Mouse (Mus musculus) liver, embryonic 14.5 days (tissue): ENCODE data around the gene Dapk3. TPM values are rescaled to one million over a fixed set of nuclear protein-coding genes. Genes with fewer than 3 reads are reported as not detected.

Experiments
- ATAC-seq: fragments of 200-750 bp; cut with Nextera tagmentation; 2 replicates; pipeline ENCODE4 v1.8.0; 2017; ENCODE audit warnings: moderate number of reproducible peaks, mild to moderate bottlenecking, moderate library complexity; ENCODE audit not compliant: insufficient read depth
- DNase-seq, 3 experiments: peaks; one replicate each; pipeline ENCODE4 v3.0.0-alpha.2; 2012 to 2013; ENCODE audit warnings: low read depth in 3 of 3, low spot score in 3 of 3
- H3K27ac ChIP-seq: fragments of 300-500 bp; sonication (generic); 2 replicates; pipeline ENCODE4 v1.5.1; 2014; ENCODE audit warnings: moderate library complexity, mild to moderate bottlenecking, control low read depth, inconsistent platforms
- H3K27me3 ChIP-seq: fragments of 300-500 bp; sonication (generic); 2 replicates; pipeline ENCODE4 v1.6.1; 2014; ENCODE audit warnings: mild to moderate bottlenecking, low read length, moderate library complexity; ENCODE audit not compliant: control insufficient read depth, insufficient read depth
- H3K36me3 ChIP-seq: fragments of 300-500 bp; sonication (generic); replicated peaks from 2 replicates; pipeline ENCODE4 v1.6.1; 2014; ENCODE audit warnings: low read depth; ENCODE audit not compliant: control insufficient read depth, insufficient read depth
- H3K4me1 ChIP-seq, 2 experiments: fragments of 200-500 bp in 1 of 2; fragments of 300-500 bp in 1 of 2; sonication (generic) in 1 of 2; replicated peaks; 2 replicates each; pipeline ENCODE4 v1.6.1; 2012 to 2014; ENCODE audit warnings: antibody characterized with exemption in 1 of 2, inconsistent platforms in 1 of 2, low read length in 1 of 2; ENCODE audit not compliant: control insufficient read depth in 2 of 2, insufficient read depth in 2 of 2
- H3K4me2 ChIP-seq: fragments of 300-500 bp; sonication (generic); 2 replicates; pipeline ENCODE4 v1.6.1; 2014; ENCODE audit warnings: low read depth, mild to moderate bottlenecking, control low read depth, moderate library complexity
- H3K4me3 ChIP-seq, 2 experiments: fragments of 200-500 bp in 1 of 2; fragments of 300-500 bp in 1 of 2; sonication (generic) in 1 of 2; 2 replicates each; pipeline ENCODE4 v1.5.1; 2012 to 2014; ENCODE audit warnings: low read depth in 2 of 2, low read length in 2 of 2, mild to moderate bottlenecking in 2 of 2, control low read depth in 1 of 2, inconsistent platforms in 1 of 2, moderate library complexity in 1 of 2; ENCODE audit not compliant: insufficient read depth in 1 of 2
- H3K9ac ChIP-seq: fragments of 300-500 bp; sonication (generic); replicated peaks from 2 replicates; pipeline ENCODE4 v1.6.1; 2014; ENCODE audit warnings: mild to moderate bottlenecking, control low read depth, moderate library complexity
- H3K9me3 ChIP-seq: fragments of 300-500 bp; sonication (generic); 2 replicates; pipeline ENCODE4 v1.6.1; 2016; ENCODE audit warnings: low read length, mixed read lengths; ENCODE audit not compliant: control insufficient read depth
- CTCF ChIP-seq: IDR thresholded peaks from 2 replicates; pipeline ENCODE4 v1.5.1; 2016; ENCODE audit warnings: antibody characterized with exemption, low read depth, control low read depth
- EP300 ChIP-seq: IDR thresholded peaks from 2 replicates; pipeline ENCODE4 v1.6.1; 2016; ENCODE audit warnings: antibody characterized with exemption, low read depth
- WGBS: fragments of 180-500 bp; shearing (Covaris S2); extraction: QIAGEN DNeasy Blood & Tissue Kit; methylation state at CpG from one replicate; pipeline ENCODE4 v1.1.7; 2014; ENCODE audit not compliant: insufficient replicate concordance; 5-methylcytosine and 5-hydroxymethylcytosine counted together
- polyA plus RNA-seq, 2 experiments: library from polyadenylated mRNA; depleted of rRNA in 1 of 2; stranded (reverse) in 1 of 2; unstranded in 1 of 2; fragments of >200 nt; fragmentation: Nextera tagmentation in 1 of 2; extraction: Ambion mirVana in 1 of 2; gene quantifications; 2 replicates each; pipeline versions ENCODE4 v1.2.1 to v1.2.3; 2012 to 2014

Gene Dapk3
- polyA plus RNA-seq, 2 experiments, result 13.0 to 17.6 TPM

DNA sequence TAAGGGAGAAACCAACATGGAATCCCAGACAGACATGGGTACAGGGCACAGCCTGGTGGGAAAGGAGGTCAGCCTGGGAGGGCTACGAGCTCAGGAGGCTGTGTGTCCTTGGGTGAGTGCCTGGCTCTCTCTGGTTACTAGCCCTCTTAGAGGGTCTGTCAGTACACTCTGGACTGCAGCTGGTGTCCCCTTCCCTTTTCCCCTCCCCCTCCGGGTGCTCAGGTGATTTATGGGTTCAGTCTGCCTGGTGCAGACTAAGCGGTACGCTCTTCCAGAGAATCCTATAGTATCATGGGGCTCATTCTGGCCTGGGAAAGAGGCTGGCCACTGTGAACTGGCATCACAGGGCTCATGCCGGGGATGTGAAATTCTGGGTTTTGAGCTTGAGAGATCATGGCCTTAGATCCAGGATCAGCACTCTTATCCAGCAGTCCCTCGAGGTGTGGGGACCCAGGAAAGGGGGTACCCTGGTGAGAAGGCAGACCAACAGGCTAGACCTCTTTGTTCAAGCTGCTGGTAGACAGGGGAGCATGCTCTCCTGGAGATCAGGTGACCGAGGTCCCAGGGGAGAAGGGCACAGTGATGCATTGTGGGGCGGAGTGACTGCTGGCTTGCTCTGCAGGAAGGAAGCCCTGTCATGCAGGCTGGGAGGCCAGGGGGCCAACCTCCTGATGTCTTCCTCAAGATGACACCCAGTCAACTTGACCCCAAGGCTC is 21.0 kb upstream of the Dapk3 start:
- no peak for DNase-seq
- 67% methylated on average over 8 of the region's 8 CpGs for WGBS
- Histone ChIP-seq H3K9me3 (no peaks in the 10 kb centered on the region), H3K9ac (no peak overlapping the region), H3K27me3 (no peaks in the 10 kb centered on the region), H3K27ac (no peak overlapping the region), H3K36me3 (peaks cover 20% of the 10 kb centered on the region), H3K4me2 (no peak overlapping the region), H3K4me3 (no peak overlapping the region), H3K4me1 (peaks cover 0 to 7% of the 10 kb centered on the region in 2 experiments; a peak in 3 of 4 replicates)
- ATAC-seq, result 0 out of 2 replicates have a peak, but pooled peaks have one; percentile 3
- TF ChIP-seq EP300, result no peak
- no peak for TF ChIP-seq CTCF

DNA sequence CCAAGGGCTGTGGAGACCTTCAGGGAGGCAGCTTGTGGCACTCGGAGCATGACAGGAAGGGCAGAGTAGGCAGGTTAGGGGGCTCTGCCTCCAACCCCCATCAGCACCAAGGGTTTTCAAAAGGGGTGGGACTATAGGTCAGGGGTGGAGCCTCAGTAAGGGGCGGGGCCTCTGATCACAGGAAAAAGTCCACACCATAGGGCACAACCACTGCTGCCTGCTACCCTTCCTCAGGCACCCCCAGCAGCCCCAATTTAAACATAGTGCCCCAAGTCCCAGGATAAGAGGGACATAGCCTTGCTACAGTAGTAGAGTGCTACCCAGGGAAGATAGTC is 20.5 kb upstream of the Dapk3 start:
- Histone ChIP-seq H3K4me2 (no peak overlapping the region), H3K4me3 (no peak overlapping the region), H3K9me3 (no peaks in the 10 kb centered on the region), H3K36me3 (peaks cover 15% of the 10 kb centered on the region), H3K27me3 (no peaks in the 10 kb centered on the region), H3K9ac (no peak overlapping the region), H3K27ac (no peak overlapping the region), H3K4me1 (peaks cover 0 to 8% of the 10 kb centered on the region in 2 experiments; a peak in 3 of 4 replicates)
- WGBS, result 21% methylated on average over 2 of the region's 2 CpGs
- ATAC-seq, result 0 out of 2 replicates have a peak, but pooled peaks have one; percentile 14
- TF ChIP-seq CTCF (no peak), EP300 (no peak)
- DNase-seq, result no peak

- Histone ChIP-seq H3K4me1 (peaks cover 6 to 17% of the 10 kb centered on the region in 2 experiments), H3K4me3 (no peak overlapping the region), H3K27ac (no peak overlapping the region), H3K4me2 (no peak overlapping the region), H3K27me3 (no peaks in the 10 kb centered on the region), H3K9me3 (no peaks in the 10 kb centered on the region), H3K36me3 (peaks cover 6% of the 10 kb centered on the region), H3K9ac (no peak overlapping the region)
- WGBS, result 78% methylated on average over 8 of the region's 8 CpGs
- TF ChIP-seq EP300 (no peak), CTCF (no peak)
- DNase-seq (no peak), ATAC-seq (no peak)
These were observed 17.7 kb upstream of the Dapk3 start for GRCm38 (mm10) chr10:81165118-81165517.

GRCm38 (mm10) chr10:81167200-81168086 is 15.4 kb upstream of the Dapk3 start, which contains the start of gene Pias4:
Gene Pias4, minus strand, starts transcription at chr10:81167923.
- peak within 1 kb of the TSS; percentile 83 to 93 for H3K4me3 ChIP-seq
- H3K9me3 ChIP-seq, result no peaks in the 10 kb centered on the region
- H3K36me3 ChIP-seq, result no peaks in the 10 kb centered on the region; the same call in none of the 2 replicates
- no peak for TF ChIP-seq CTCF
- no peak for TF ChIP-seq EP300
- DNase-seq (peak; percentile 99), ATAC-seq (peak; percentile 84)
- H3K27ac ChIP-seq, result peak within 1 kb of the TSS; percentile 93
- H3K4me1 ChIP-seq, result peaks cover 6 to 15% of the 10 kb centered on the region in 2 experiments
- no peaks in the 10 kb centered on the region for H3K27me3 ChIP-seq
- peak within 1 kb of the TSS; percentile 99 for H3K4me2 ChIP-seq
- under 1% methylated on average over 63 of the region's 64 CpGs for WGBS
- H3K9ac ChIP-seq, result peak within 1 kb of the TSS; percentile 89

DNA sequence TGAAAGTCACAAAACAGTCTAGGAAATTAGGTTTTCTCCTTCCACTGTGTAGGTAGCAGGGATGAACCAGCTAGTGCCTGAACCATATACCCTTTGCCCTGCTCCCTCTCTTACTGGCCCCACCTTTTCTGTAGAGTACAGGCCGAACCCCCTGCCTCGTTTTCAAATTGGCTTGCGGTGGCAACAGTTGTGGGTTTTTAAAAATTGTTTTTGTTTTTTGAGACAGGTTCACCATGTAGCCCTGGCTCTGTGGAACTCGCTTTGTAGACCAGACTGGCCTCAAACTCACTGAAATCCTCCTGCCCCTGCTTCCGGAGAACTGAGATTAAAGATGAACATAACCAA is 14.7 kb upstream of the Dapk3 start:
- no peak for TF ChIP-seq EP300
- TF ChIP-seq CTCF, result no peak
- DNase-seq, result no peak
- peak overlapping the region; percentile 99 for H3K4me2 ChIP-seq
- H3K9ac ChIP-seq, result peak overlapping the region; percentile 78
- ATAC-seq, result peak; percentile 58
- H3K36me3 ChIP-seq, result no peaks in the 10 kb centered on the region; the same call in none of the 2 replicates
- peak overlapping the region; percentile 54 to 83 for H3K4me3 ChIP-seq
- 4% methylated on average over 5 of the region's 5 CpGs for WGBS
- no peaks in the 10 kb centered on the region for H3K9me3 ChIP-seq
- peak overlapping the region; percentile 93 for H3K27ac ChIP-seq
- H3K27me3 ChIP-seq, result no peaks in the 10 kb centered on the region
- H3K4me1 ChIP-seq, result peaks cover 6 to 12% of the 10 kb centered on the region in 2 experiments
